Mouse (Mus musculus): ENCODE results near the gene Asb11. TPM values are rescaled to one million over a fixed set of nuclear protein-coding genes. Genes with fewer than 3 reads are reported as not detected.
A peak's percentile ranks its signal among the peaks of the same experiment; 100 is the strongest.

Asb11 gene
- polyA plus RNA-seq (2014; fragmentation: Nextera tagmentation; extraction: Ambion mirVana), result 0.12 TPM in 1 of 2 replicates, not detected in the other

GRCm38 (mm10) chrX:164436709-164437108 lies at the start of gene Asb11:
Asb11 (plus strand) TSS chrX:164436994.
- Histone ChIP-seq H3K4me3 (ENCODE audit: low read depth, low read length) (no peak within 1 kb of the TSS), H3K4me2 (ENCODE audit: low read length) (no peak within 1 kb of the TSS), H3K4me1 (ENCODE audit: control insufficient read depth, insufficient read depth, low read length) (no peaks in the 10 kb centered on the region), H3K9ac (ENCODE audit: low read length) (no peak within 1 kb of the TSS), H3K27me3 (replicated peaks; ENCODE audit: control insufficient read depth, insufficient read depth, low read length) (no peaks in the 10 kb centered on the region), H3K27ac (ENCODE audit: low read depth, low read length) (no peak within 1 kb of the TSS), H3K36me3 (ENCODE audit: control insufficient read depth, insufficient read depth, low read length) (peaks cover 6% of the 10 kb centered on the region; the same call in 1 of the 2 replicates), H3K9me3 (replicated peaks; ENCODE audit: control insufficient read depth, low read length) (no peaks in the 10 kb centered on the region)
- ATAC-seq (no peak), DNase-seq (ENCODE audit: low spot score) (no peak)
- WGBS, result 77% methylated on average over 8 of the region's 8 CpGs

DNA sequence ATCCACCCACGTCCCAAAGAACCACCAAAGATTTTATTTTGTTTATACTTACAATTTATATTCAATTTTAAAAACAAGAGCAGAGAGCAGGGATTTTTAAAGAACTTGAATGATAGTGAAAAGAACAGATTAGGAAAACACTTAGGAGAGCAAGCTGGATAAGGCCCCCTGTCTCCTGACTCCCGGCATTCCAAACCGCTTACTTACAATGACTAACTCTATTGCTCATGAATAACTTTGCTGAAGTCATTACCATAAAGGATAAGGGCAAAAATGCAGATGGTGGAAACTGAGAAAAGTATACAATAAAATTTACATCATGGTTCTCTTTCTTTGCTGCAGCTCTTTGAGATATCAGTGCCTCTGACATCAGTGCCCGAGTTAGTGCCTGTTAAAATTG lies 42.7 kb upstream of the Asb11 start:
- no peak overlapping the region for H3K27ac ChIP-seq (ENCODE audit: low read depth, low read length)
- H3K9ac ChIP-seq (ENCODE audit: low read length), result no peak overlapping the region
- 77% methylated on average over 4 of the region's 4 CpGs for WGBS
- H3K4me2 ChIP-seq (ENCODE audit: low read length), result no peak overlapping the region
- ATAC-seq (no peak), DNase-seq (ENCODE audit: low spot score) (no peak)
- no peaks in the 10 kb centered on the region for H3K4me1 ChIP-seq (ENCODE audit: control insufficient read depth, insufficient read depth, low read length)
- H3K9me3 ChIP-seq (replicated peaks; ENCODE audit: control insufficient read depth, low read length), result no peaks in the 10 kb centered on the region
- H3K36me3 ChIP-seq (ENCODE audit: control insufficient read depth, insufficient read depth, low read length), result no peaks in the 10 kb centered on the region
- H3K4me3 ChIP-seq (ENCODE audit: low read depth, low read length), result no peak overlapping the region
- no peaks in the 10 kb centered on the region for H3K27me3 ChIP-seq (replicated peaks; ENCODE audit: control insufficient read depth, insufficient read depth, low read length)

- no peaks in the 10 kb centered on the region for H3K9me3 ChIP-seq (replicated peaks; ENCODE audit: control insufficient read depth, low read length)
- no peak overlapping the region for H3K4me3 ChIP-seq (ENCODE audit: low read depth, low read length)
- no peaks in the 10 kb centered on the region for H3K27me3 ChIP-seq (replicated peaks; ENCODE audit: control insufficient read depth, insufficient read depth, low read length)
- no peaks in the 10 kb centered on the region for H3K36me3 ChIP-seq (ENCODE audit: control insufficient read depth, insufficient read depth, low read length)
- WGBS, result 77% methylated on average over 3 of the region's 3 CpGs
- H3K9ac ChIP-seq (ENCODE audit: low read length), result no peak overlapping the region
- DNase-seq (ENCODE audit: low spot score) (peak; percentile 66), ATAC-seq (peak; percentile 42; the same call in 1 of the 2 replicates)
- no peak overlapping the region for H3K27ac ChIP-seq (ENCODE audit: low read depth, low read length)
- H3K4me2 ChIP-seq (ENCODE audit: low read length), result no peak overlapping the region
- no peaks in the 10 kb centered on the region for H3K4me1 ChIP-seq (ENCODE audit: control insufficient read depth, insufficient read depth, low read length)
Observed at GRCm38 (mm10) chrX:164398456-164398855, 38.3 kb upstream of the Asb11 start.

DNA sequence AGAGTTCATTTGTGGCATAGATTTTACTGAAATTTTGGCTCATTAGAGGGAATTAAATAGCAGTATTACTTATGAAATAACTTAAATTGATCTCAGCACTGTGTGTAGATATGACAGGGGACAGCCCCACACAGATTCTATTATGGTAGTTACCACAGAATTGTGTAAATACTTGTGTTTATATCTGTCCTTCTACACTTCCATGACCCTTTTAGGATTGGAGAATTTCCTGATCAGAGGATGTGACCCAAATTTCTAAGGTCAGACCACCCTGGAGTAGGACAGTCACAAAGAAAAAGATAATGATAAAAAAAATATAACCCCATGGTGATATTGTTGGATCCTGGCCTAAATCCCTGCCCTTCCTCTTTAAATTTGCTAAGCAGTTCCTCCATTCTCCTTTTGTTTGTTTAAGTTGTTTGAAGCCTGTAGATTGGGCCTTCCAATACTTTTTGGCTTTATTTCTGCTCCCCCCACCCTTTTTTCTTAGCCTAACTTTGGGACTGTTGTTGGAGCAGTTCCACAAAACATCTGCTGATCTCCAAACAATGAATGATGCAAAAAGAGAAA lies 31.6 kb upstream of the Asb11 start:
- H3K4me2 ChIP-seq (ENCODE audit: low read length), result no peak overlapping the region
- no peaks in the 10 kb centered on the region for H3K4me1 ChIP-seq (ENCODE audit: control insufficient read depth, insufficient read depth, low read length)
- ATAC-seq, result no peak
- H3K9ac ChIP-seq (ENCODE audit: low read length), result no peak overlapping the region
- no peak for DNase-seq (ENCODE audit: low spot score)
- no peaks in the 10 kb centered on the region for H3K36me3 ChIP-seq (ENCODE audit: control insufficient read depth, insufficient read depth, low read length)
- H3K4me3 ChIP-seq (ENCODE audit: low read depth, low read length), result no peak overlapping the region
- no peaks in the 10 kb centered on the region for H3K27me3 ChIP-seq (replicated peaks; ENCODE audit: control insufficient read depth, insufficient read depth, low read length)
- no peak overlapping the region for H3K27ac ChIP-seq (ENCODE audit: low read depth, low read length)
- H3K9me3 ChIP-seq (replicated peaks; ENCODE audit: control insufficient read depth, low read length), result no peaks in the 10 kb centered on the region

- Histone ChIP-seq H3K4me2 (ENCODE audit: low read length) (no peak overlapping the region), H3K27me3 (replicated peaks; ENCODE audit: control insufficient read depth, insufficient read depth, low read length) (no peaks in the 10 kb centered on the region), H3K36me3 (ENCODE audit: control insufficient read depth, insufficient read depth, low read length) (no peaks in the 10 kb centered on the region), H3K27ac (ENCODE audit: low read depth, low read length) (no peak overlapping the region), H3K9me3 (replicated peaks; ENCODE audit: control insufficient read depth, low read length) (no peaks in the 10 kb centered on the region), H3K4me3 (ENCODE audit: low read depth, low read length) (no peak overlapping the region), H3K9ac (ENCODE audit: low read length) (no peak overlapping the region), H3K4me1 (ENCODE audit: control insufficient read depth, insufficient read depth, low read length) (no peaks in the 10 kb centered on the region)
- DNase-seq (ENCODE audit: low spot score) (no peak), ATAC-seq (no peak)
- WGBS, result 78% methylated on average over 9 of the region's 9 CpGs
Observed at GRCm38 (mm10) chrX:164406133-164407022, 30.4 kb upstream of the Asb11 start.

GRCm38 (mm10) chrX:164408301-164408927 lies 28.4 kb upstream of the Asb11 start:
- H3K36me3 ChIP-seq (ENCODE audit: control insufficient read depth, insufficient read depth, low read length), result no peaks in the 10 kb centered on the region
- no peak for ATAC-seq

DNA sequence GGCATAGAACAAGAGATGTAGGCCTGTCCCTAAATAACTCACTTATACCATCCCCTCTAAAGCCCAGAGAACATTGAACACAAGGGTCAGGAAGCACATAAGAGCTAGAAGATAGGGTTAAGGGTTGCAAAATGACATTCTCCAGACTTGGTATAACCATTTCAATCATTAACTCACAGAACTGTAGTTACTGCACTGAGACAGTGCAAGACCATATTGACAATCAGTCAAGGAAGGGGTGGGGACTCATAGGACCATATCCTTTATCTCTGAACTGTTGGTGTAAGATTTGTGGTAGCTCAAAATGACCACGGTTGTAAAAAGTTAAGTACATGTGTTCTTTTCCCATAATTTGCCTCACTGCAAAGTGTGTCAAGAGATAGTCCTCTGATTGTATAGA lies 26.2 kb upstream of the Asb11 start:
- no peaks in the 10 kb centered on the region for H3K27me3 ChIP-seq (replicated peaks; ENCODE audit: control insufficient read depth, insufficient read depth, low read length)
- H3K27ac ChIP-seq (ENCODE audit: low read depth, low read length), result no peak overlapping the region
- WGBS, result 57% methylated on average over 1 of the region's 1 CpGs
- no peak overlapping the region for H3K4me2 ChIP-seq (ENCODE audit: low read length)
- no peak for ATAC-seq
- H3K36me3 ChIP-seq (ENCODE audit: control insufficient read depth, insufficient read depth, low read length), result no peaks in the 10 kb centered on the region
- H3K4me3 ChIP-seq (ENCODE audit: low read depth, low read length), result no peak overlapping the region
- no peak overlapping the region for H3K9ac ChIP-seq (ENCODE audit: low read length)
- H3K4me1 ChIP-seq (ENCODE audit: control insufficient read depth, insufficient read depth, low read length), result no peaks in the 10 kb centered on the region
- no peaks in the 10 kb centered on the region for H3K9me3 ChIP-seq (replicated peaks; ENCODE audit: control insufficient read depth, low read length)
- DNase-seq (ENCODE audit: low spot score), result no peak

More at GRCm38 (mm10) chrX:164408301-164408927, 28.4 kb upstream of the Asb11 start:
- DNase-seq (ENCODE audit: low spot score), result no peak
- Histone ChIP-seq H3K27me3 (replicated peaks; ENCODE audit: control insufficient read depth, insufficient read depth, low read length) (no peaks in the 10 kb centered on the region), H3K4me1 (ENCODE audit: control insufficient read depth, insufficient read depth, low read length) (no peaks in the 10 kb centered on the region), H3K4me3 (ENCODE audit: low read depth, low read length) (no peak overlapping the region), H3K9me3 (replicated peaks; ENCODE audit: control insufficient read depth, low read length) (no peaks in the 10 kb centered on the region), H3K27ac (ENCODE audit: low read depth, low read length) (no peak overlapping the region), H3K9ac (ENCODE audit: low read length) (no peak overlapping the region), H3K4me2 (ENCODE audit: low read length) (no peak overlapping the region)
- 87% methylated on average over 3 of the region's 3 CpGs for WGBS

DNA sequence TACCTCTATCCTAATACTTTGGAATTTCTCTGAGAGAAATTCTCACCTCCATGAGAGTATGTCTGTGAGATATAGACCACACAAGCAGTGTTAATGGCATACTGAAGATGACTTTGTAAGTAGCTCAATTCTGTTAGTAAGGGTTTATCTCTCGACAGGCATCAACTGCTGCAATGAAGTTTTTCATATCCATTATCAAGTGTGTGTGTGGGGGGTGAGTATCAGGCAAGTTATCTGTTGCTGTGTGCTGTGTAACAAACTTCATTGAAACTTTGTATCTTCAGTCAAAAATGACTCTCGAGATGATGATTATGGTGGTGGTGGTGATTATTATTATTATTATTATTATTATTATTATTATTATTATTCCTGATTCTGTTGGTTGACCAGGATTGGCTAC lies 20.0 kb upstream of the Asb11 start:
- H3K36me3 ChIP-seq (ENCODE audit: control insufficient read depth, insufficient read depth, low read length), result no peaks in the 10 kb centered on the region
- H3K4me2 ChIP-seq (ENCODE audit: low read length), result no peak overlapping the region
- H3K4me1 ChIP-seq (ENCODE audit: control insufficient read depth, insufficient read depth, low read length), result 0 out of 2 replicates have a peak, but pooled peaks cover 4% of the 10 kb centered on the region
- H3K27ac ChIP-seq (ENCODE audit: low read depth, low read length), result no peak overlapping the region
- WGBS, result 91% methylated on average over 2 of the region's 2 CpGs
- DNase-seq (ENCODE audit: low spot score) (no peak), ATAC-seq (no peak)
- no peak overlapping the region for H3K4me3 ChIP-seq (ENCODE audit: low read depth, low read length)
- H3K9ac ChIP-seq (ENCODE audit: low read length), result no peak overlapping the region
- no peaks in the 10 kb centered on the region for H3K9me3 ChIP-seq (replicated peaks; ENCODE audit: control insufficient read depth, low read length)
- H3K27me3 ChIP-seq (replicated peaks; ENCODE audit: control insufficient read depth, insufficient read depth, low read length), result no peaks in the 10 kb centered on the region

Measured in forebrain, embryonic 14.5 days (tissue).